Mouse (Mus musculus): Measurements from ENCODE around the gene Nrip1. TPM values are rescaled to one million over a fixed set of nuclear protein-coding genes. Genes with fewer than 3 reads are reported as not detected.

Gene Nrip1
- total and polyA plus RNA-seq, 2 experiments from 2014 or later = 34.8 to 40.9 TPM

DNA sequence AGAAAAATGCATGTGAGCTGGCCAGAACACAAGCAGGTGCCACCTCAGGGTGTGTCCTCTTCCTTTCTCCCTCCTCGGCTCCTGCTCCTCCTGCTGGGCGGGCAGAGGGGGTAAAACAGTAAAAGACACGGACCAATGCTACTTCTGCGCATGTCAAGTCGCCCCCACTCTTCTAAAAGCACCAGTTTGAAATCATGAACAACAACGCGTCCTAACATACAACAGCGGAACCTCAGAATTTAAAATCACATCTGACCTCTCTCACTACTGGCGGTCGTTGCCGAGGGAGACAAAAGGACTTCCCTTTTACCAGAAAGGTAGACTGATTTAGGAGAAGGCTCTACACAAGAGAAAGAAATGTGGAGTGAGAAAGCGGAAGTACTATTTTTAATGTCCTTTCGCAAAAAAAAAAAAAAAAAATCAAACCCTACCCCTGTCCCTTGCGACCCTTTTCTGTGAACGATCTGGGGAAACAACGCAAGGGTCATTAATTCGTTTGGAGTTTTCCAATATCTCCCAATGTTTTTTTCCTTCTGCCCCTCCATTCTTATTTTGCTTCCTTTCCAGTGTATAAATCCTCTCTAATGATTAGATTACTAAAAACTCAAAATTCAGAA, 7.7 kb downstream of the Nrip1 start:
- WGBS = 84% methylated on average over 17 of the region's 17 CpGs
- Histone ChIP-seq H3K9ac (no peak overlapping the region), H3K4me2 (ENCODE audit: low read depth) (no peak overlapping the region), H3K27me3 (ENCODE audit: insufficient read depth, low read length) (no peaks in the 10 kb centered on the region), H3K9me3 (ENCODE audit: low read length) (no peaks in the 10 kb centered on the region), H3K36me3 (ENCODE audit: insufficient read depth) (no peaks in the 10 kb centered on the region), H3K4me1 (ENCODE audit: insufficient read depth) (no peaks in the 10 kb centered on the region), H3K4me3 (ENCODE audit: low read depth, low read length) (no peak overlapping the region), H3K27ac (ENCODE audit: low read depth, low read length) (no peak overlapping the region)
- ATAC-seq (no peak), DNase-seq (no peak)
- TF ChIP-seq CTCF (IDR thresholded peaks at IDR 0.05; ENCODE audit: low read depth) = no peak

DNA sequence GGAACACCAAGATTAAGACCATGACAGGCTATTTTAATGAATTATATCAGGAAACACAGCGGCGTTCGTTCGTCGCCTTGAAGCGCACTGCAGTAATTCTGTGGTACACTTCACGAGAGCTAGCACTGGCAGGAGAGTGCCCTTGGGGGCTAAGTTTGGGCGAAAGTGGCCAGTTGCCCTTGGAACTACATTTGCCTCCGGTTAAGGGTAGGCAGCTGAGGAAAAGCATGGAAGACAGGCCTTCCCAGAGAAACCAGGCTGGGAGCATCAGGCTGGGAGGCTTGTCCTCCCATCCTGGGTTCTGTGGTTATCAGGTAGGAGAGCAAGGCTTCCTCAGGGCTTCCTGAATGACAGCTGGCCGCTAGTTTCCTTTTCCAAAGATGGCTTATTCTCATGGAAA, 8.4 kb downstream of the Nrip1 start:
- Histone ChIP-seq H3K9me3 (ENCODE audit: low read length) (no peaks in the 10 kb centered on the region), H3K36me3 (ENCODE audit: insufficient read depth) (no peaks in the 10 kb centered on the region), H3K27me3 (ENCODE audit: insufficient read depth, low read length) (no peaks in the 10 kb centered on the region), H3K27ac (ENCODE audit: low read depth, low read length) (no peak overlapping the region), H3K4me3 (ENCODE audit: low read depth, low read length) (no peak overlapping the region), H3K9ac (no peak overlapping the region), H3K4me2 (ENCODE audit: low read depth) (no peak overlapping the region), H3K4me1 (ENCODE audit: insufficient read depth) (no peaks in the 10 kb centered on the region)
- 84% methylated on average over 10 of the region's 10 CpGs for WGBS
- DNase-seq = no peak
- no peak for ATAC-seq
- TF ChIP-seq CTCF (IDR thresholded peaks at IDR 0.05; ENCODE audit: low read depth) = no peak

DNA sequence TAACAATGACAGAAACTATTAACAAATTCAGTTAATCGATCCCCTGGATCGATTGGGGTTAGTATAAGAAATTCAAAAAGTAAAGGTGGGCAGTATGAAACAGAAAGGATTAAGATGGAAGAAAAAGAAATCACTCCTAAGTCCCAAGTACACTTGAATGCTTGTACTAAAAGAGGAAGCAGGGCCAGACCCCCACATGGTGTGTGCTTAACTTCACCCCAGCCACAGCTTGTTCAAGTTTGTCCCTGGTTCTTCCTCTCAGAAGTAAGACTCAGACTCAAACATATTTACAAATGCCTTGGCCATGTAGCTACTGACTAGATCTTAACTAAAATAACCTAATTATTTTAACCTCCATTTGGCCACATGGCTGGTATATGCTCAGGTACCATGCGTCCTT, 10.0 kb downstream of the Nrip1 start:
- Histone ChIP-seq H3K27me3 (ENCODE audit: insufficient read depth, low read length) (no peaks in the 10 kb centered on the region), H3K9me3 (ENCODE audit: low read length) (no peaks in the 10 kb centered on the region), H3K4me1 (ENCODE audit: insufficient read depth) (no peaks in the 10 kb centered on the region), H3K27ac (ENCODE audit: low read depth, low read length) (no peak overlapping the region), H3K36me3 (ENCODE audit: insufficient read depth) (no peaks in the 10 kb centered on the region), H3K4me2 (ENCODE audit: low read depth) (no peak overlapping the region), H3K4me3 (ENCODE audit: low read depth, low read length) (no peak overlapping the region), H3K9ac (no peak overlapping the region)
- DNase-seq (no peak), ATAC-seq (no peak)
- WGBS = 92% methylated on average over 3 of the region's 3 CpGs
- no peak for TF ChIP-seq CTCF (IDR thresholded peaks at IDR 0.05; ENCODE audit: low read depth)

DNA sequence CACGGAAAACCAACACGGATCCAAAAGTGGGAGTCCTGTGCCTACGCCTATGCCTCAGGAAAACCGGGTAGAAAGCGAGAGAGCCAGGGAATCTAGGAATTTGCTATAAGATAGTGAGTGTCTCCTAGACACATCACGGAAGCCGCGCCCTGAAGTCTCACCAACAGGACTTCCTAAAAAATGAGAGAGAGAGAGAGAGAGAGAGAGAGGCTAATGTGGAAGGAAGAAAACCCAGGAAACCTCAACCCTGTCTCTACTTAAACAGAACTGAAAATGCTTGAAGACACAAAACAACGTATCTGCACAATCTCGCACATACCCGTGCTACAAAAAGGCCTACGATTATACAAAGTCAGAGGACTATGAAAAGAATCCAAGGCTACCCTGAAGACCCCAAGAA, 10.6 kb downstream of the Nrip1 start:
- Histone ChIP-seq H3K4me2 (ENCODE audit: low read depth) (no peak overlapping the region), H3K4me1 (ENCODE audit: insufficient read depth) (no peaks in the 10 kb centered on the region), H3K9ac (no peak overlapping the region), H3K9me3 (ENCODE audit: low read length) (no peaks in the 10 kb centered on the region), H3K27ac (ENCODE audit: low read depth, low read length) (no peak overlapping the region), H3K27me3 (ENCODE audit: insufficient read depth, low read length) (no peaks in the 10 kb centered on the region), H3K4me3 (ENCODE audit: low read depth, low read length) (no peak overlapping the region), H3K36me3 (ENCODE audit: insufficient read depth) (no peaks in the 10 kb centered on the region)
- no peak for TF ChIP-seq CTCF (IDR thresholded peaks at IDR 0.05; ENCODE audit: low read depth)
- 95% methylated on average over 12 of the region's 12 CpGs for WGBS
- ATAC-seq (no peak), DNase-seq (no peak)

DNA sequence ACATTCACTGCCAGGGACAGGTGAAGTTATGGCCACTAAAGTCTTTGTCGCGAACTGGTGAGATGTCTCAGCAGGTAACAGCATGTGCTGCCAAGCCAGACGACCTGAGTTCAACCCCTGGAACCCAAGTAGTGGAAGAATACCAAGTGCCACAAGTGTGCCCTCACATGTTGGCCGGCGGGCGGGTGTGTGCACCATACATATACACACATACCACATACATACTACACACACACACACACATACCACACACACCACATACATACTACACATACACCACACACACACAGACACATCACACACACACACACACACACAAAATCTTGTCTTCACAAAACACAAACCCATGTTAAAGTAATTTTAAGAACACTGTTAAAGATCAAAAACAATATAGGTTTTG, 13.2 kb downstream of the Nrip1 start:
- 95% methylated on average over 6 of the region's 6 CpGs for WGBS
- Histone ChIP-seq H3K4me3 (ENCODE audit: low read depth, low read length) (no peak overlapping the region), H3K4me1 (ENCODE audit: insufficient read depth) (no peaks in the 10 kb centered on the region), H3K9me3 (ENCODE audit: low read length) (no peaks in the 10 kb centered on the region), H3K27me3 (ENCODE audit: insufficient read depth, low read length) (no peaks in the 10 kb centered on the region), H3K4me2 (ENCODE audit: low read depth) (no peak overlapping the region), H3K9ac (no peak overlapping the region), H3K27ac (ENCODE audit: low read depth, low read length) (no peak overlapping the region), H3K36me3 (ENCODE audit: insufficient read depth) (no peaks in the 10 kb centered on the region)
- no peak for TF ChIP-seq CTCF (IDR thresholded peaks at IDR 0.05; ENCODE audit: low read depth)
- ATAC-seq = no peak
- DNase-seq = no peak

DNA sequence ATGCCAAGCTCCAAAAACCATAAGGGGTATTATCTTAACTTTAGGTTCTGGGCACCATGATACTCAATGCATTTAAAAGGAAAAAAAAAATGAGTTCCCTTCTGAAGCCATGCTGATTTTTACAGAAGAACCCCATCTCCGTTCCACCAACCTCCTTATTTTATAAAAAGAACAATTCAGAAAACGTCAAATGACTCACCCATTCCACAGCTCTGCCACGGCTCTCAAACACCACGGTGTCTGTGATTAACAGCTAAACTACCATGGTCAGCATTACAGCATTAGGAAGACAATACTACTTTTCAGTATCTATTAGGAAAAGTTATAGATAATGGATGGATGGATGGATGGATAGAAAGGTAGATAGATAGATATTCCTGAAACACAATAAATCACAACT, 14.9 kb downstream of the Nrip1 start:
- TF ChIP-seq CTCF (IDR thresholded peaks at IDR 0.05; ENCODE audit: low read depth) = no peak
- ATAC-seq (no peak), DNase-seq (no peak)
- no peak overlapping the region for H3K9ac ChIP-seq
- H3K36me3 ChIP-seq (ENCODE audit: insufficient read depth) = no peaks in the 10 kb centered on the region
- no peaks in the 10 kb centered on the region for H3K9me3 ChIP-seq (ENCODE audit: low read length)
- no peak overlapping the region for H3K27ac ChIP-seq (ENCODE audit: low read depth, low read length)
- H3K27me3 ChIP-seq (ENCODE audit: insufficient read depth, low read length) = no peaks in the 10 kb centered on the region
- H3K4me1 ChIP-seq (ENCODE audit: insufficient read depth) = no peaks in the 10 kb centered on the region
- H3K4me3 ChIP-seq (ENCODE audit: low read depth, low read length) = no peak overlapping the region
- 38% methylated on average over 4 of the region's 4 CpGs for WGBS
- H3K4me2 ChIP-seq (ENCODE audit: low read depth) = no peak overlapping the region

DNA sequence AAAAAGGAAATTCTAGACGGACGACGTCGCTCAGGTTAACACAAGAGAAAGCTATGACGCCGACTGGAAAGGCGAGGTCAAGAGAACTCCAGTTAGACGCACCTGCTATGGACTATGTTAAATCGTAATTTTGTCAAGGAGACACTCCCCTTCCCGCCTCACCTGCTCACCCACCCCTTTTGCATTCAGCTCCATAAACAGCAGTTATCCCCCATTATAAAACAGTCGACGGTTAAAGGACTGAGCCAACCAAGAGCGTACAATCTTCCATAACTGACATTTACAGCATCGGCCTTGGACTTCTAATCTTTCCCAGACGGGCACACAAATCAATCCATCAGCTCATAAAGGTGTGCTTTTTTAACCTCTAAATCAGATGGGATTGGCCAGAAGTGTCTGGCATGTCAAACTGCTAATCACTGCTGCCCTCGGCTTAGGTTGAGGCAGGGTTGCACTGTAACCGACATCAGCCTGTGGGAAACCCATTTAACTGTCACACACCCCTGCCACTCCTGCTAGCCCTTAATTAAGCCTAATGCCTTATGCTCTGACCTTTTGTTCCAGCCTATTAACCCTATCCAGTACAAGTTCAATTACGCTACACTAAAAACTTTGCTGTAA, 15.4 kb downstream of the Nrip1 start:
- Histone ChIP-seq H3K9ac (no peak overlapping the region), H3K4me1 (ENCODE audit: insufficient read depth) (no peaks in the 10 kb centered on the region), H3K27me3 (ENCODE audit: insufficient read depth, low read length) (no peaks in the 10 kb centered on the region), H3K4me2 (ENCODE audit: low read depth) (no peak overlapping the region), H3K27ac (ENCODE audit: low read depth, low read length) (no peak overlapping the region), H3K4me3 (ENCODE audit: low read depth, low read length) (no peak overlapping the region), H3K36me3 (ENCODE audit: insufficient read depth) (no peaks in the 10 kb centered on the region), H3K9me3 (ENCODE audit: low read length) (no peaks in the 10 kb centered on the region)
- no peak for DNase-seq
- WGBS = 70% methylated on average over 18 of the region's 18 CpGs
- no peak for TF ChIP-seq CTCF (IDR thresholded peaks at IDR 0.05; ENCODE audit: low read depth)
- ATAC-seq = no peak
